Mouse (Mus musculus): ENCODE results near the gene Mettl23. TPM values are rescaled to one million over a fixed set of nuclear protein-coding genes. Genes with fewer than 3 reads are reported as not detected.
A peak's percentile ranks its signal among the peaks of the same experiment; 100 is the strongest.

Mettl23 gene
- polyA plus RNA-seq, 1 experiment from 2014 or later: 79.2 TPM

- ATAC-seq (ENCODE audit: insufficient number of reproducible peaks, insufficient read depth, low FRiP score, low read depth): no peak
- H3K4me3 ChIP-seq (ENCODE audit: control insufficient read depth in 1 of 2, insufficient read depth in 1 of 2, low read depth in 1 of 2, low read length in 2 of 2): peak overlapping the region in 1 of 2 experiments; percentile 98; a peak in 2 of 4 replicates
- no peaks in the 10 kb centered on the region for H3K27me3 ChIP-seq (ENCODE audit: control insufficient read depth, insufficient read depth, low read length)
- H3K4me1 ChIP-seq (ENCODE audit: control insufficient read depth in 2 of 2, insufficient read depth in 2 of 2, low read length in 2 of 2): peaks cover 0 to 20% of the 10 kb centered on the region in 2 experiments; a peak in 2 of 4 replicates
- peak overlapping the region; percentile 99; the same call in 1 of the 2 replicates for H3K9ac ChIP-seq (ENCODE audit: low read length)
- H3K27ac ChIP-seq (replicated peaks in 1 of 2; ENCODE audit: control insufficient read depth in 1 of 2, insufficient read depth in 1 of 2, low read depth in 2 of 2, low read length in 2 of 2): no peak overlapping the region
- 52% methylated on average over 4 of the region's 4 CpGs for WGBS
- peak overlapping the region; percentile 70 for H3K4me2 ChIP-seq (ENCODE audit: low read length)
- H3K36me3 ChIP-seq (ENCODE audit: control insufficient read depth, insufficient read depth, low read length): peaks cover 59% of the 10 kb centered on the region
- H3K9me3 ChIP-seq (ENCODE audit: control insufficient read depth, low read length): no peaks in the 10 kb centered on the region
Measured at GRCm38 (mm10) chr11:116850085-116850484, 7.0 kb downstream of the Mettl23 start.

- H3K36me3 ChIP-seq (ENCODE audit: control insufficient read depth, insufficient read depth, low read length): peaks cover 62% of the 10 kb centered on the region
- H3K27ac ChIP-seq (replicated peaks in 1 of 2; ENCODE audit: control insufficient read depth in 1 of 2, insufficient read depth in 1 of 2, low read depth in 2 of 2, low read length in 2 of 2): peak overlapping the region in 1 of 2 experiments; percentile 100; a peak in 1 of 4 replicates
- ATAC-seq (ENCODE audit: insufficient number of reproducible peaks, insufficient read depth, low FRiP score, low read depth): no peak
- H3K9ac ChIP-seq (ENCODE audit: low read length): peak overlapping the region; percentile 99
- H3K4me3 ChIP-seq (ENCODE audit: control insufficient read depth in 1 of 2, insufficient read depth in 1 of 2, low read depth in 1 of 2, low read length in 2 of 2): peak overlapping the region; percentile 61 to 98; a peak in 3 of 4 replicates
- H3K4me2 ChIP-seq (ENCODE audit: low read length): peak overlapping the region; percentile 70
- 32% methylated on average over 6 of the region's 6 CpGs for WGBS
- H3K4me1 ChIP-seq (ENCODE audit: control insufficient read depth in 2 of 2, insufficient read depth in 2 of 2, low read length in 2 of 2): peaks cover 0 to 20% of the 10 kb centered on the region in 2 experiments; a peak in 2 of 4 replicates
- no peaks in the 10 kb centered on the region for H3K9me3 ChIP-seq (ENCODE audit: control insufficient read depth, low read length)
- H3K27me3 ChIP-seq (ENCODE audit: control insufficient read depth, insufficient read depth, low read length): no peaks in the 10 kb centered on the region
Measured at GRCm38 (mm10) chr11:116850833-116851477, 7.9 kb downstream of the Mettl23 start.

GRCm38 (mm10) chr11:116851576-116852290 is 8.7 kb downstream of the Mettl23 start:
- Histone ChIP-seq H3K9me3 (ENCODE audit: control insufficient read depth, low read length) (no peaks in the 10 kb centered on the region), H3K4me3 (ENCODE audit: control insufficient read depth in 1 of 2, insufficient read depth in 1 of 2, low read depth in 1 of 2, low read length in 2 of 2) (peak overlapping the region; percentile 61 to 98), H3K9ac (ENCODE audit: low read length) (peak overlapping the region; percentile 99), H3K4me2 (ENCODE audit: low read length) (peak overlapping the region; percentile 70), H3K27ac (replicated peaks in 1 of 2; ENCODE audit: control insufficient read depth in 1 of 2, insufficient read depth in 1 of 2, low read depth in 2 of 2, low read length in 2 of 2) (peak overlapping the region; percentile 81 to 100), H3K4me1 (ENCODE audit: control insufficient read depth in 2 of 2, insufficient read depth in 2 of 2, low read length in 2 of 2) (peaks cover 0 to 20% of the 10 kb centered on the region in 2 experiments; a peak in 2 of 4 replicates), H3K27me3 (ENCODE audit: control insufficient read depth, insufficient read depth, low read length) (no peaks in the 10 kb centered on the region), H3K36me3 (ENCODE audit: control insufficient read depth, insufficient read depth, low read length) (peaks cover 63% of the 10 kb centered on the region)
- ATAC-seq (ENCODE audit: insufficient number of reproducible peaks, insufficient read depth, low FRiP score, low read depth): no peak
- under 1% methylated on average over 29 of the region's 29 CpGs for WGBS

GRCm38 (mm10) chr11:116852291-116852890 is 9.3 kb downstream of the Mettl23 start, which contains the start of gene Mfsd11:
Mfsd11 (plus strand) TSS chr11:116852440.
- H3K9ac ChIP-seq (ENCODE audit: low read length): peak within 1 kb of the TSS; percentile 99
- no peaks in the 10 kb centered on the region for H3K9me3 ChIP-seq (ENCODE audit: control insufficient read depth, low read length)
- under 1% methylated on average over 82 of the region's 91 CpGs for WGBS
- H3K36me3 ChIP-seq (ENCODE audit: control insufficient read depth, insufficient read depth, low read length): peaks cover 61% of the 10 kb centered on the region
- peak within 1 kb of the TSS; percentile 70 for H3K4me2 ChIP-seq (ENCODE audit: low read length)
- peak within 1 kb of the TSS; percentile 99 to 100 for H3K27ac ChIP-seq (replicated peaks in 1 of 2; ENCODE audit: control insufficient read depth in 1 of 2, insufficient read depth in 1 of 2, low read depth in 2 of 2, low read length in 2 of 2)
- H3K4me3 ChIP-seq (ENCODE audit: control insufficient read depth in 1 of 2, insufficient read depth in 1 of 2, low read depth in 1 of 2, low read length in 2 of 2): peak within 1 kb of the TSS; percentile 92 to 98
- H3K27me3 ChIP-seq (ENCODE audit: control insufficient read depth, insufficient read depth, low read length): no peaks in the 10 kb centered on the region
- H3K4me1 ChIP-seq (ENCODE audit: control insufficient read depth in 2 of 2, insufficient read depth in 2 of 2, low read length in 2 of 2): peaks cover 2 to 25% of the 10 kb centered on the region in 2 experiments; a peak in 2 of 4 replicates
- peak; percentile 72 for ATAC-seq (ENCODE audit: insufficient number of reproducible peaks, insufficient read depth, low FRiP score, low read depth)

- H3K27ac ChIP-seq (replicated peaks in 1 of 2; ENCODE audit: control insufficient read depth in 1 of 2, insufficient read depth in 1 of 2, low read depth in 2 of 2, low read length in 2 of 2): peak within 1 kb of the TSS; percentile 99 to 100
- ATAC-seq (ENCODE audit: insufficient number of reproducible peaks, insufficient read depth, low FRiP score, low read depth): peak; percentile 87
- peak within 1 kb of the TSS; percentile 99 for H3K9ac ChIP-seq (ENCODE audit: low read length)
- no peaks in the 10 kb centered on the region for H3K27me3 ChIP-seq (ENCODE audit: control insufficient read depth, insufficient read depth, low read length)
- H3K4me2 ChIP-seq (ENCODE audit: low read length): peak within 1 kb of the TSS; percentile 70
- H3K36me3 ChIP-seq (ENCODE audit: control insufficient read depth, insufficient read depth, low read length): peaks cover 55% of the 10 kb centered on the region
- H3K4me1 ChIP-seq (ENCODE audit: control insufficient read depth in 2 of 2, insufficient read depth in 2 of 2, low read length in 2 of 2): peaks cover 2 to 26% of the 10 kb centered on the region in 2 experiments; a peak in 2 of 4 replicates
- under 1% methylated on average over 63 of the region's 74 CpGs for whole genome bisulfite sequencing
- H3K9me3 ChIP-seq (ENCODE audit: control insufficient read depth, low read length): no peaks in the 10 kb centered on the region
- peak within 1 kb of the TSS; percentile 92 to 98 for H3K4me3 ChIP-seq (ENCODE audit: control insufficient read depth in 1 of 2, insufficient read depth in 1 of 2, low read depth in 1 of 2, low read length in 2 of 2)
Measured at GRCm38 (mm10) chr11:116852891-116853511, 9.9 kb downstream of the Mettl23 start, which contains the start of gene Srsf2. Srsf2 (minus strand) TSS chr11:116853094.

DNA sequence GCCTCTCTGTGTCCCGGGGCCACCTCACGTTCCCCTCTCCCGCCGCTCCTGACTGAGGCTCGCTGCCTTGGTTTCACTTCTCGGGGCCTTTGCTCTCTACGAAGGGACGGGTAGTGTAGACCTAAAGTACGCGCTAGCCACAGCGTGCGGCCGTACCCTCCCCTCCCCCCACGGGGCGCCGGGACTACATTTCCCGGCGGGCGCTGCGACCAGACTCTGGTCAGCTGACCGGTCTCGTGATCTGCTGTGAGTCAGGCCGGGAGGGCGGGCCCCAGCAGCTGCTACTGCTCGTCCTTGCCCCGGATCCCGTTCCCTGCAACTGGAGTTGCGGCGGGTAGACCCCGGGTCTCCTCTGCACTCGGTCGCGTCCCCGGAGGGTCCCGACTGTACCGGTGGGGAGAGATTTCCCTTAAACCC is 10.4 kb downstream of the Mettl23 start:
- peak; percentile 85 for ATAC-seq (ENCODE audit: insufficient number of reproducible peaks, insufficient read depth, low FRiP score, low read depth)
- H3K27me3 ChIP-seq (ENCODE audit: control insufficient read depth, insufficient read depth, low read length): no peaks in the 10 kb centered on the region
- H3K36me3 ChIP-seq (ENCODE audit: control insufficient read depth, insufficient read depth, low read length): peaks cover 53% of the 10 kb centered on the region
- H3K9me3 ChIP-seq (ENCODE audit: control insufficient read depth, low read length): no peaks in the 10 kb centered on the region
- peak overlapping the region; percentile 70 for H3K4me2 ChIP-seq (ENCODE audit: low read length)
- peaks cover 2 to 26% of the 10 kb centered on the region in 2 experiments; a peak in 2 of 4 replicates for H3K4me1 ChIP-seq (ENCODE audit: control insufficient read depth in 2 of 2, insufficient read depth in 2 of 2, low read length in 2 of 2)
- peak overlapping the region; percentile 99 to 100 for H3K27ac ChIP-seq (replicated peaks in 1 of 2; ENCODE audit: control insufficient read depth in 1 of 2, insufficient read depth in 1 of 2, low read depth in 2 of 2, low read length in 2 of 2)
- H3K9ac ChIP-seq (ENCODE audit: low read length): peak overlapping the region; percentile 99
- H3K4me3 ChIP-seq (ENCODE audit: control insufficient read depth in 1 of 2, insufficient read depth in 1 of 2, low read depth in 1 of 2, low read length in 2 of 2): peak overlapping the region; percentile 92 to 98
- WGBS: under 1% methylated on average over 36 of the region's 36 CpGs

DNA sequence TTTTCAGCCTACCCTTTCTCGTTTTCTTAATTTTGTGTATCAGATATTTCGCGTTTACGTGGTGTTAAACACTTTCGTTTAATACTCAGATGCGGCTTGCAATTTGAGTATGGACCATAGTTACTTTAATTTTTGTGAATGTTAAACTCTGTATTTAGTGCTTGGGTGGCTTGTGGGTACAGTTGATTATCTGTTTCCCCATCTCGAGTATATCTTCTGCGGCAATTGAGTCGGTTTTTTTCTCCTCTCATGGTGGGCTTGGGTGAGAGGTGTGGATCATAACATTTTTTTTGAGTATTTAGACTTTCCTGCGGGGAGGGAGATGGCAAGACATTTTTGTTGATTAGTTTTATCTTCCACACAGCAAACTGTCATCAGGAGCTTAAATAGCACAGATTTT is 11.2 kb downstream of the Mettl23 start:
- H3K36me3 ChIP-seq (ENCODE audit: control insufficient read depth, insufficient read depth, low read length): peaks cover 53% of the 10 kb centered on the region
- 23% methylated on average over 10 of the region's 10 CpGs for WGBS
- H3K9ac ChIP-seq (ENCODE audit: low read length): peak overlapping the region; percentile 99
- H3K4me1 ChIP-seq (ENCODE audit: control insufficient read depth in 2 of 2, insufficient read depth in 2 of 2, low read length in 2 of 2): peaks cover 2 to 26% of the 10 kb centered on the region in 2 experiments; a peak in 2 of 4 replicates
- peak overlapping the region; percentile 92 to 98 for H3K4me3 ChIP-seq (ENCODE audit: control insufficient read depth in 1 of 2, insufficient read depth in 1 of 2, low read depth in 1 of 2, low read length in 2 of 2)
- H3K27ac ChIP-seq (replicated peaks in 1 of 2; ENCODE audit: control insufficient read depth in 1 of 2, insufficient read depth in 1 of 2, low read depth in 2 of 2, low read length in 2 of 2): peak overlapping the region; percentile 99 to 100
- H3K27me3 ChIP-seq (ENCODE audit: control insufficient read depth, insufficient read depth, low read length): no peaks in the 10 kb centered on the region
- no peaks in the 10 kb centered on the region for H3K9me3 ChIP-seq (ENCODE audit: control insufficient read depth, low read length)
- H3K4me2 ChIP-seq (ENCODE audit: low read length): peak overlapping the region; percentile 70
- ATAC-seq (ENCODE audit: insufficient number of reproducible peaks, insufficient read depth, low FRiP score, low read depth): no peak

All from heart, embryonic 14.5 days (tissue).